Mouse (Mus musculus): ENCODE results near the gene Slc45a2. TPM values are rescaled to one million over a fixed set of nuclear protein-coding genes. Genes with fewer than 3 reads are reported as not detected.

Gene Slc45a2
- not detected in 2 replicates for total RNA-seq (2023)

GRCm38 (mm10) chr15:11000421-11000820, at the start of gene Slc45a2:
Gene Slc45a2, plus strand, starts transcription at chr15:11000721.

GRCm38 (mm10) chr15:10951951-10952759, 48.4 kb upstream of the Slc45a2 start, which contains the start of gene C1qtnf3:
Gene C1qtnf3, plus strand, starts transcription at chr15:10952332.

GRCm38 (mm10) chr15:10981377-10982063, 19.0 kb upstream of the Slc45a2 start, which contains the start of gene Amacr:
Gene Amacr, plus strand, starts transcription at chr15:10981756.

GRCm38 (mm10) chr15:11037711-11038110, 37.2 kb downstream of the Slc45a2 start, which contains the start of gene Rxfp3:
Gene Rxfp3, minus strand, starts transcription at chr15:11037991.

GRCm38 (mm10) chr15:11064558-11065411, 64.3 kb downstream of the Slc45a2 start, which contains the start of gene Adamts12:
Gene Adamts12, plus strand, starts transcription at chr15:11064790.

Other genes starting within 250 kb of the Slc45a2 start
- gene C1qtnf3, start 48.4 kb upstream of the Slc45a2 start, total RNA-seq (2023): not detected in 2 replicates
- gene Amacr, start 19.0 kb upstream of the Slc45a2 start, total RNA-seq (2023): 0.63 and 2.0 TPM in 2 replicates
- not detected in 2 replicates for gene Rxfp3, start 37.3 kb downstream of the Slc45a2 start, total RNA-seq (2023)
- not detected in 2 replicates for gene Adamts12, start 64.1 kb downstream of the Slc45a2 start, total RNA-seq (2023)